Mouse (Mus musculus) lung, embryonic 16.5 days (tissue): ENCODE measurements around the gene Esam. TPM values are rescaled to one million over a fixed set of nuclear protein-coding genes. Genes with fewer than 3 reads are reported as not detected.

ENCODE experiments used
- ATAC-seq: fragments of 200-750 bp; cut with Nextera tagmentation; 2 replicates; pipeline ENCODE4 v1.8.0; 2017; ENCODE audit warnings: low read depth, mild to moderate bottlenecking, moderate library complexity
- H3K27ac ChIP-seq: fragments of 300-500 bp; sonication (generic); 2 replicates; pipeline ENCODE4 v1.5.1; 2014; ENCODE audit warnings: mild to moderate bottlenecking, control low read depth, low read length
- H3K27me3 ChIP-seq: fragments of 300-500 bp; sonication (generic); 2 replicates; pipeline ENCODE4 v1.6.1; 2014; ENCODE audit warnings: low read depth, low read length, mixed read lengths; ENCODE audit not compliant: control insufficient read depth, insufficient read depth
- H3K36me3 ChIP-seq: fragments of 300-500 bp; sonication (generic); 2 replicates; pipeline ENCODE4 v1.6.1; 2014; ENCODE audit warnings: low read length; ENCODE audit not compliant: control insufficient read depth, insufficient read depth
- H3K4me1 ChIP-seq: fragments of 300-500 bp; sonication (generic); replicated peaks from 2 replicates; pipeline ENCODE4 v1.6.1; 2014; ENCODE audit warnings: low read length, mixed read lengths; ENCODE audit not compliant: control insufficient read depth, insufficient read depth
- H3K4me2 ChIP-seq: fragments of 300-500 bp; sonication (generic); 2 replicates; pipeline ENCODE4 v1.6.1; 2014; ENCODE audit warnings: low read depth, low read length, control low read depth
- H3K4me3 ChIP-seq: fragments of 300-500 bp; sonication (generic); 2 replicates; pipeline ENCODE4 v1.5.1; 2014; ENCODE audit warnings: mild to moderate bottlenecking, low read length, control low read depth
- H3K9ac ChIP-seq: fragments of 300-500 bp; sonication (generic); 2 replicates; pipeline ENCODE4 v1.6.1; 2014; ENCODE audit warnings: low read length, control low read depth
- H3K9me3 ChIP-seq: fragments of 300-500 bp; sonication (generic); 2 replicates; pipeline ENCODE4 v1.6.1; 2016; ENCODE audit warnings: low read length; ENCODE audit not compliant: control insufficient read depth
- WGBS: fragments of 180-500 bp; shearing (Covaris S2); extraction: QIAGEN DNeasy Blood & Tissue Kit; methylation state at CpG from one replicate; pipeline ENCODE4 v1.1.7; 2014; 5-methylcytosine and 5-hydroxymethylcytosine counted together
- polyA plus RNA-seq: library from polyadenylated mRNA; unstranded; fragments of >200 nt; fragmentation: Nextera tagmentation; extraction: Ambion mirVana; gene quantifications from 2 replicates; pipeline ENCODE4 v1.2.1, GENCODE M21; 2015

Gene Esam
- polyA plus RNA-seq, 1 experiment from 2014 or later = 184 TPM

DNA sequence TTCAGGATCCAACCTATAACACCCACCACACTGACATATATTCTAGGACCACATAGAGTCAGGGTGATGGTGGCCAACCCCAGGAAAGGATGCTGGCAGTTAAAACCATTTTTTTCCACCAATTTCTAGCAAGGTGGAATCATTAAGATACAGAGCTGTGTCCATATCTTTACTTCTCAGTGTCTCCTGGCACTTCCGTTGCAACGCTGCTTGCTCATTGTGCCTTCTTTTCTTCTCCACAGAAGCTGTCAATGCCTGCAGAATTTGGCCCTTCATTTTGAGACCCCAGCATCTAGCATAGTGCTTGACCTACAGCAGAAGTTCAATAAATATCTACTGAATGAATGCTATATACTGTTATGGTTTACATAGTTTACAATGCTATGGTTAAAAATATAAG lies 39.1 kb downstream of the Esam start:
- no peak for ATAC-seq
- no peak overlapping the region for H3K4me3 ChIP-seq
- no peaks in the 10 kb centered on the region for H3K9me3 ChIP-seq
- peaks cover 20% of the 10 kb centered on the region for H3K4me1 ChIP-seq
- no peak overlapping the region for H3K4me2 ChIP-seq
- no peaks in the 10 kb centered on the region for H3K36me3 ChIP-seq
- 93% methylated on average over 2 of the region's 2 CpGs for WGBS
- no peak overlapping the region for H3K9ac ChIP-seq
- H3K27ac ChIP-seq = no peak overlapping the region
- H3K27me3 ChIP-seq = no peaks in the 10 kb centered on the region

DNA sequence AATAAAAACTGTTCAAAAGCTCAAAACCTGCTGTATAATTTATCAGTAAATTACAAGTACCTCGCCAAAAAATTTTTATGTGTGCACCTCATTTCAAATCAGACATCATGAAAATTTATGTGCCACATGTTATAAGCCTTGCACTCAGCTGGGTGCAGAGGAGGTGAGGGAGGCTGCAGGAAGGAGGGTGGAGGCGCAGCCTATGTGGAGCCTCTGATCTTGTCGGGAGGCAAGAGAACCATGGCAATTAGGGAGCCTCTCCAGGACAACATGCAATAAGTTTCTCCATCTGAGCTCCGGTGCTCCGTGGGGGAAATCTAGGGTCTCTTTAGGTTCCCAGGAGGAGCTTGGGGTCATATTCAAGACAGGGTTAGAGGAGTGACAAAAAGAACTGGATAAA lies 39.6 kb downstream of the Esam start:
- no peaks in the 10 kb centered on the region for H3K36me3 ChIP-seq
- H3K27me3 ChIP-seq = no peaks in the 10 kb centered on the region
- no peak for ATAC-seq
- peak overlapping the region; percentile 39 for H3K4me2 ChIP-seq
- H3K4me3 ChIP-seq = no peak overlapping the region
- H3K9ac ChIP-seq = no peak overlapping the region
- WGBS = 43% methylated on average over 5 of the region's 5 CpGs
- H3K4me1 ChIP-seq = peaks cover 20% of the 10 kb centered on the region
- H3K9me3 ChIP-seq = no peaks in the 10 kb centered on the region
- H3K27ac ChIP-seq = peak overlapping the region; percentile 45; the same call in 1 of the 2 replicates

DNA sequence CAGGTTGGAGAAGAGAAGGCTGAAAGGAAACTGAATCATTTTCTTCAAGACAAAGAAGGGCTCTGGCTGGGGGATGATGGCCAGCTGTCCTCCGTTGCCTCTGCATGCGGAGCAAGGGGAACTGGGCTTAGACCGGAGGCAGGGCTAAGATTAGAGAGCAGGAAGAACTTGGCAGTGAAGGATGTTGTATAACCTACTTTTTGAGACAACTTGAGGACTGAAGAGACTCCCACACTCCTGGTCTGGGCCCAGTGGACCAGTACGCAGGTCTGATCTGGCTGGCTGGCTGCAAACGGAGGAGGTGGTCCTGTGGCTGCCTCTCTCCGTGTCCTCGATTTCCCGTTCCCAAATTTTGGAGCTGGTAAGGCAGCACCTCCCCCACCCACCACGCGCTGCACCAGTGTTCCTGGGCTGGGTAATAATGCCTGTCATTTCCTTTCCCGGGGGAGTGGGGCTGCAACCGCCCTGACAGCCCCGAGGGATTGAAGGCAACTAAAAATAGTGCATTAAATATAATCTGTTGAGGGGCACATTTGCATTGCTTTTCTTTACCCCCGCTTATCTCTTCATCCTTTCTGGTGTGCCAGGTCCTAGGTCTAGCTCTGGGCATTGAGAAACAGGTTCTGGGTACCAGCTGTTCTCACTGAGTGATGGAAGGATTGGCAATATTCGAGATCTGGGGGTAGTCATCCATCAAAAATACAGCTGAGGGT lies 40.2 kb downstream of the Esam start:
- ATAC-seq = peak; percentile 81
- Histone ChIP-seq H3K27me3 (no peaks in the 10 kb centered on the region), H3K4me2 (peak overlapping the region; percentile 39), H3K9ac (peak overlapping the region; percentile 29), H3K4me1 (peaks cover 20% of the 10 kb centered on the region), H3K27ac (peak overlapping the region; percentile 45), H3K4me3 (peak overlapping the region; percentile 23; the same call in 1 of the 2 replicates), H3K36me3 (no peaks in the 10 kb centered on the region), H3K9me3 (no peaks in the 10 kb centered on the region)
- 21% methylated on average over 15 of the region's 15 CpGs for WGBS

DNA sequence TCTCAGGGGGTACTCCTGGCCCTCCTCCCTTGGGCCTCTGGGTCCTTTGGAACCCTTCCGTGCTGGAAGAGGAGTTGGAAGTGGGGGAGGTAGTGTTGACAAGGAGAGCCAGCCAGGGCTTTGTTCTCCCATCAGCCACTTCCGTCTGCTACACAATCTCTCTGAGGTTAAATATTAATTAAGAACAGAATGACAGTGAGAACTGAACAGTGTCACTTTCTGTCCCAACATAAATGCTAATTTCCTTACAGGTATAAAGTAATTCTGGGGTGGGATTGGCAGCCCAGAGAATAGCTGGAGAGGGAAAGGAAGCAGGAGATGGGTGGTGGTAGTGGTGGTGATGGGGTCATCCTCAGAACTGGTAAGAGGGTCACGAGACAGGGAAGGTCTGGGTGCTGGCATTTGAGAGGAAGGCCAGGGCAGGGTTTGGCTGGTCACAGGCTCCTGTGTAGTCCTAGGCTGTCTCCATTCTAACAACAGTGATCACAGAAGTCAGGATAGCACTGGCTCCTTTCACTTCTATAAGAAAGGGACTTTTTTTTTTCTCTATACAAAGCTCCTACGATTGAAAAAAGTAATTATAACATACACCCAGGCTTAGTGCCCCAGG lies 40.8 kb downstream of the Esam start:
- Histone ChIP-seq H3K4me1 (peaks cover 20% of the 10 kb centered on the region), H3K27me3 (no peaks in the 10 kb centered on the region), H3K36me3 (no peaks in the 10 kb centered on the region), H3K4me2 (peak overlapping the region; percentile 39), H3K4me3 (no peak overlapping the region), H3K9me3 (no peaks in the 10 kb centered on the region), H3K9ac (peak overlapping the region; percentile 29; the same call in 1 of the 2 replicates), H3K27ac (peak overlapping the region; percentile 45; the same call in 1 of the 2 replicates)
- WGBS = 35% methylated on average over 4 of the region's 4 CpGs
- ATAC-seq = peak; percentile 64; the same call in 1 of the 2 replicates

DNA sequence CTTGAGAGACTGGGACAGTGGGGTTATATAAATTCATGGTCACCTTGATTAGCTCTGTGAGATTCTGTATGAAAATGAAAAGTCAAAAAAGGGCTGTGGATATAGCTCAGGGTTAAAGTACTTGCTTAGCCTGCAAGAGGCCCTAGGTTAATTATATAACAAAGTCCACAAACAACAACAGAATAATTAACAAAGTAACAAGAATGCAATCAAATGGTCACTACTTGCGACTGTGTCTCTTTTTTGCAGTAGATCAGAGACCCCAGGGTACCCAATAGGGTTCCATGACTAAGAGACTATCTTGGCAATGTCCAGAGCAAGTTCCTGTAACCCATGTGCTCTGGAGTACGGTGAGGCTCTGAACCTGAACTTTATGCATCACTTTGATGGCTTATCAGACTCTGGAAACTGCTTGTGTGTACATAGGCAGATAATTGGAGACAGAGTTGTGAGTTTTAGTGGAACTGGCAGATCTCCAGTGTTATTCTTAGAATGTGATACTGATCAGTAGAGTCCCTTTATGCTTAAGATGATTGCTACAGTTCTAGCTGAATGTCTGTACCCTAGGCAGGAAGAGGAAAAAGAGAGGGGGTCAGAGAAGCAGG lies 41.5 kb downstream of the Esam start:
- H3K4me2 ChIP-seq = no peak overlapping the region
- no peak overlapping the region for H3K9ac ChIP-seq
- no peaks in the 10 kb centered on the region for H3K27me3 ChIP-seq
- no peak overlapping the region for H3K4me3 ChIP-seq
- no peaks in the 10 kb centered on the region for H3K9me3 ChIP-seq
- 52% methylated on average over 2 of the region's 2 CpGs for WGBS
- H3K36me3 ChIP-seq = no peaks in the 10 kb centered on the region
- no peak for ATAC-seq
- peaks cover 20% of the 10 kb centered on the region for H3K4me1 ChIP-seq
- H3K27ac ChIP-seq = no peak overlapping the region

DNA sequence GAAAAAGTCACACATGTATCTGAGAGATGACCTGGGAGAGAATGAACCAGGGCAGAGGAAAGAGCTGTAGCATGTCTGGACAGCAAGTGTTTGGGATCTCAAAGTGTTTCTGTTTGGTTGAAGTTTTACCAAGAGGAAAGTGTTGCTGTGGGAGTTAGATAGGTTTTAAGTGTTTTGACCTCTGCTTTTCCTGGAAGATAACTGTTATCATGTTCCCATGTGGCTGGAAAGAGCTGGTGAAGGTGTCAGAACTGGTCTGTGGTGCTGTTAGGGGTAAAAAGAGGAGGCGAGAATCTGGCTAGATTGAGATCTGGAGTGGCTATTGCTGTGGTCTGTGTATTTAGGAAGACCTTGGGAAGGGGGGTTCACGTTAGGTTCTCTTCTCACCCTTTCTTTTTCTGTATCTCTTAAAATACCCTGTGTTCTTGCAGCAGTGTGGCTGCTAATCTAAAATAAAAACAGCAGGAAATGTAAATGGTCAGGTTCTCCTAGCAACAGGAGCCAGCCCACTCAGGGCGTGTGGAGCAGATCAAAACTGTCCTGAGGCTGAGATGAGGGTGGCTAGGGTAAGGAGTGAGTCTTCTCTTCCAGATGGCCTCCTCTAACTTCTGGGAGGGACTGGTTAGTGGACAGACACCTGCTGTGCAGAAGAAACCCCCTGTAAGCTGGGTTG lies 44.5 kb downstream of the Esam start:
- H3K36me3 ChIP-seq = no peaks in the 10 kb centered on the region
- no peak overlapping the region for H3K4me2 ChIP-seq
- no peak overlapping the region for H3K4me3 ChIP-seq
- WGBS = 44% methylated on average over 3 of the region's 3 CpGs
- H3K27me3 ChIP-seq = no peaks in the 10 kb centered on the region
- no peak overlapping the region for H3K9ac ChIP-seq
- H3K27ac ChIP-seq = no peak overlapping the region
- peaks cover 20% of the 10 kb centered on the region for H3K4me1 ChIP-seq
- no peak for ATAC-seq
- H3K9me3 ChIP-seq = no peaks in the 10 kb centered on the region

DNA sequence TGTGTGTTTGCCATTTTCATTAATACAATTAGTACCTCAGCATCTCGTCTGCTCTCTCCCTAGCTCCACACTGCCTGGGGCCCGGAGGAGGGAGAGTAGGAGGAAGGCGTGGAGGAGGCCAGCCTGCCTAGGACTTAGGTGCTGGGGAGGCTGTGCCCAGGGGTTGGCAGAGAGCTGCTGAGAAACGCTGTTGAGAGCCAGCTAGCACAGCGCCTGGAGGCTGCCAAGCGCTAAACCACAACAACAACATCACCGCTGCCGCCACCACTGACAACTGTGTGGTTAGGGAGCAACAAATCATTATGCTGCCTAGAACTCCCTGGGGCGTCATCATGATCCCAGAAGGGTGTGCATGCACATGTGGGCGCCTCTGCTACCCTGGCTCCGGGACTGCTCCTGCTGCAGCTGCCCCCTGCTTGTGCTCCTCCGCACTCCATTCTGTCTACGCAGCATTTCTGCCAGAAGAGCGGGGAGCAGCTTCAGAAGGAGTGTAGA lies 48.6 kb downstream of the Esam start:
- Histone ChIP-seq H3K27ac (no peak overlapping the region), H3K36me3 (no peaks in the 10 kb centered on the region), H3K4me2 (no peak overlapping the region), H3K9ac (no peak overlapping the region), H3K27me3 (no peaks in the 10 kb centered on the region), H3K9me3 (no peaks in the 10 kb centered on the region), H3K4me3 (no peak overlapping the region), H3K4me1 (no peaks in the 10 kb centered on the region)
- no peak for ATAC-seq
- WGBS = 30% methylated on average over 14 of the region's 14 CpGs

DNA sequence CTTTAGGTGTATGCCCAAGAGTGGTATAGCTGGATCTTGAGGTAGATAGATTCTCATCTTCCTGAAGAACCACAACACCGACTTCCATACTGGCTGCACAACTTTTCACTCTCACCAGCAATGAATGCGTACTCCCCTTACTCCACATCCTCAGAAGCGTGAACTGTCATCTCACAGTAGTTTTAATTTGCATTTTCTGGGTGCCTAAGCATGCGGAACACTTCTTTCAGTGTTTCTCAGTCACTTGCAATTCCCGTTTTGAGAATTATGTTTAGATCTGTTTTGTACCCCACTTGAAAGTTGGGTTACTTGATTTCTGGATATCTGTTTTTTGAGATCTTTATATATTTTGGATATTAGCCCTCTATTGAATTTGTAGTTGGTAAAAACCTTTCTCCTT lies 55.7 kb downstream of the Esam start:
- H3K4me1 ChIP-seq = no peaks in the 10 kb centered on the region
- no peaks in the 10 kb centered on the region for H3K36me3 ChIP-seq
- no peaks in the 10 kb centered on the region for H3K27me3 ChIP-seq
- H3K9ac ChIP-seq = no peak overlapping the region
- 81% methylated on average over 5 of the region's 5 CpGs for WGBS
- H3K4me2 ChIP-seq = no peak overlapping the region
- no peak for ATAC-seq
- H3K9me3 ChIP-seq = no peaks in the 10 kb centered on the region
- no peak overlapping the region for H3K27ac ChIP-seq
- H3K4me3 ChIP-seq = no peak overlapping the region

DNA sequence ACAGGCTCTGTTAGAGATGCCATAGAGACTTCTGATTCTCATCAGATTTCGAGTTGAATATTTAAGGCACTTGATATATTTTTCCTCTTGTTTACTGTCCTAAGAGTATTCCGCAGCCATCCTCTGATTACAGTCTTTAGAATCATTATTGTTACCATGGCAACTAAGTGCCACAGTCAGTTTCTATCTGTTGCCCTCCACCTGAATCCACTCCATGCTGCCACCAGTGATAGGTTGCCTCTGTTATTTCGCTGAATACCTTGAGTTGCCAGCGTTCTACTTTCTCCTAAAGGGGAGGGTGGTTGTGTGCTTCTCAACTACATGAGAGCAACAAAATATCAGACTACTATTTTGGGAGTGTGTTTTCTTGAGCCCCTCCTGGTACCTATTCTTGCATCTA lies 58.8 kb downstream of the Esam start:
- no peak for ATAC-seq
- no peaks in the 10 kb centered on the region for H3K4me1 ChIP-seq
- no peak overlapping the region for H3K4me2 ChIP-seq
- 63% methylated on average over 4 of the region's 4 CpGs for WGBS
- H3K9ac ChIP-seq = no peak overlapping the region
- no peaks in the 10 kb centered on the region for H3K27me3 ChIP-seq
- no peaks in the 10 kb centered on the region for H3K36me3 ChIP-seq
- H3K4me3 ChIP-seq = no peak overlapping the region
- H3K27ac ChIP-seq = no peak overlapping the region
- H3K9me3 ChIP-seq = no peaks in the 10 kb centered on the region
